Mouse (Mus musculus) embryonic facial prominence, embryonic 14.5 days (tissue): Measurements from ENCODE around the gene Gm21915. TPM values are rescaled to one million over a fixed set of nuclear protein-coding genes. Genes with fewer than 3 reads are reported as not detected.

Experiments used
- ATAC-seq: fragments of 200-750 bp; cut with Nextera tagmentation; 2 replicates; pipeline ENCODE4 v1.8.0; 2017; ENCODE audit warnings: low read depth, moderate number of reproducible peaks, moderate TSS enrichment
- DNase-seq: peaks from one replicate; pipeline ENCODE4 v3.0.0-alpha.2; 2015; ENCODE audit warnings: low spot score
- H3K27ac ChIP-seq: fragments of 300-500 bp; sonication (generic); replicated peaks from 2 replicates; pipeline ENCODE4 v1.5.1; 2014; ENCODE audit warnings: low read depth, mild to moderate bottlenecking, low read length, moderate library complexity
- H3K27me3 ChIP-seq: fragments of 300-500 bp; sonication (generic); replicated peaks from 2 replicates; pipeline ENCODE4 v1.6.1; 2014; ENCODE audit warnings: low read length; ENCODE audit not compliant: control insufficient read depth, insufficient read depth
- H3K36me3 ChIP-seq: fragments of 300-500 bp; sonication (generic); 2 replicates; pipeline ENCODE4 v1.6.1; 2014; ENCODE audit warnings: low read length, mixed read lengths; ENCODE audit not compliant: control insufficient read depth, insufficient read depth
- H3K4me1 ChIP-seq: fragments of 300-500 bp; sonication (generic); 2 replicates; pipeline ENCODE4 v1.6.1; 2014; ENCODE audit warnings: antibody characterized with exemption, low read length; ENCODE audit not compliant: control insufficient read depth, insufficient read depth
- H3K4me2 ChIP-seq: fragments of 300-500 bp; sonication (generic); 2 replicates; pipeline ENCODE4 v1.6.1; 2014; ENCODE audit warnings: low read depth, mild to moderate bottlenecking, low read length, moderate library complexity, mixed read lengths
- H3K4me3 ChIP-seq: fragments of 300-500 bp; sonication (generic); 2 replicates; pipeline ENCODE4 v1.5.1; 2014; ENCODE audit warnings: low read depth, mild to moderate bottlenecking, low read length
- H3K9ac ChIP-seq: fragments of 300-500 bp; sonication (generic); 2 replicates; pipeline ENCODE4 v1.6.1; 2014; ENCODE audit warnings: low read depth, mild to moderate bottlenecking, low read length, moderate library complexity, mixed read lengths
- H3K9me3 ChIP-seq: fragments of 300-500 bp; sonication (generic); 2 replicates; pipeline ENCODE4 v1.6.1; 2016; ENCODE audit warnings: low read length; ENCODE audit not compliant: control insufficient read depth
- WGBS: fragments of 180-500 bp; shearing (Covaris S2); extraction: QIAGEN DNeasy Blood & Tissue Kit; methylation state at CpG from one replicate; pipeline ENCODE4 v1.1.7; 2014; 5-methylcytosine and 5-hydroxymethylcytosine counted together
- polyA plus RNA-seq: library from polyadenylated mRNA; unstranded; fragments of >200 nt; fragmentation: Nextera tagmentation; extraction: Ambion mirVana; gene quantifications from 2 replicates; pipeline ENCODE4 v1.2.1, GENCODE M21; 2014

Gm21915 gene
- polyA plus RNA-seq, 1 experiment from 2014 or later = not detected

DNA sequence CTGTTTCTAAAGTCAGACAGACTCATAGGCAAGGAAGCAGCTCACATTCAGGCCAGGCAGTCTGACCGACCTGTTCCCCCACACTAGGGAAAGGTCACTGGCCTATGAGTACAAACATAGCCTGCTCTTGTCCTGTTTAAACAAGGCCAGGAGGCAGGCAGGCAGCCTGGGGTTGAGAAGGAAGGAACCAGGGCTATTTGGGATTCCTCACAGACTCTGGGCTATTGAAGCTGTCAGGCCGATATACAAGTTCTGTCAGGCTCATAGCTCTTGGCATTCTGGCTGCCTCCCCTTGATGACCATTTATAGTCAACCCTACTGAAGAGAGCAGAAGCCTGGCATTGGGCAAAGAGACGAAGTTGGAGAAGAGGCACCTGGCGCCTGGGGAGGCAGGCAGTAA lies 41.2 kb downstream of the Gm21915 start:
- H3K36me3 ChIP-seq = no peaks in the 10 kb centered on the region
- no peak for DNase-seq
- H3K4me1 ChIP-seq = peaks cover 17% of the 10 kb centered on the region; the same call in 1 of the 2 replicates
- H3K9ac ChIP-seq = no peak overlapping the region
- H3K9me3 ChIP-seq = no peaks in the 10 kb centered on the region
- no peak overlapping the region for H3K4me2 ChIP-seq
- H3K4me3 ChIP-seq = no peak overlapping the region
- WGBS = 63% methylated on average over 4 of the region's 4 CpGs
- ATAC-seq = no peak
- H3K27ac ChIP-seq = no peak overlapping the region
- H3K27me3 ChIP-seq = no peaks in the 10 kb centered on the region

DNA sequence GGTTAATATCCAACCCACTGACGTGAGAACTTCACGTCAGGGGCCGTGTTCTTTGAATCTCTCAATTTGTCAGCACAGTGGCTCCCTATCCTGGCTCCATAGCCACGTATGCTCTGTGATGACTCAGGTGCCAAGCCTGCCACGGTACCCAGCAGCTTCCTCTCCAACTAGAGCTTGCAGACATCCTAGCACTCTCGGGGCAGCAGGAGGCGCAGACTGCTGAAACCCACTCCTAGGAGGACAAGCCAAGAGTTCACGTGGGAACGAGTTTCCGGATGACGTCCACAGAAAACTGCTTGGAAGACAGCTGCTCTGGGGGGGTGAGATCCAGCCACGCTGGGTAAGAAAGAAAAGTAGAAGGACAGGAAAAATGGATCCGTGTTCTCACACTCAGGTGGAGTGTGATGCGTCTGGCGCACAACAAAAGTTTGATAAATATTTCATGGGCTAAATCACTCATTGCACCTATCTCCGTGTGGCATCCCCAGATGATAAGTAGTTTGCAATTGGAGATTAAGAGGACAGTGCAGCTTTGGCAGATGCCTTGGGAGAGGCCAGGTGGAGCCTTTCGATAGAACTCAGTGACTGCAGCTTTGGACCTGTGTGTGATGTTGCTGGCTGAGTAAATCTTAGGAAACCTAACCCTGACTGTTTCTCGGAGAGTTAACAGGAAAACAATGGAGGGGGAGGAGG lies 46.9 kb downstream of the Gm21915 start:
- 44% methylated on average over 18 of the region's 18 CpGs for WGBS

DNA sequence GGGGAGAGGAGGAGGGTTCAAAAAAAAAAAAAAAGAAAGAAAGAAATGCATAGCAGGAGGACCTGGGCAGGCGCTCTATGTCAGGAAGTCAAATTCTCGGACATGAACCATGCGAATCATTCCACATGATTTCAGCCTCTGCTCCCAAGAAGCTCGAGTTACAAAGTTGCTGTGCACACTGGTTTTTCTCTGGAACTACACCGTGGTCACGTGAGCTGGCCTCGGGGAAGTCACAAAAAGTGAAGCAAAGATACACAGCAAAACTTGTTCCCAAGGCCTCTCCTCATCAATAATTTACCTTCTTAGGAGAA lies 47.4 kb downstream of the Gm21915 start:
- WGBS = 10% methylated on average over 7 of the region's 7 CpGs
- Histone ChIP-seq H3K36me3 (no peaks in the 10 kb centered on the region), H3K27ac (peak overlapping the region; percentile 4; the same call in 1 of the 2 replicates), H3K4me3 (no peak overlapping the region), H3K4me2 (no peak overlapping the region), H3K9ac (no peak overlapping the region), H3K4me1 (peaks cover 10% of the 10 kb centered on the region), H3K27me3 (no peaks in the 10 kb centered on the region), H3K9me3 (no peaks in the 10 kb centered on the region)
- peak; percentile 51 for ATAC-seq
- DNase-seq = peak; percentile 79

More for the DNA sequence above, 46.9 kb downstream of the Gm21915 start:
- H3K9me3 ChIP-seq = no peaks in the 10 kb centered on the region
- no peak overlapping the region for H3K4me3 ChIP-seq
- peak overlapping the region; percentile 4; the same call in 1 of the 2 replicates for H3K27ac ChIP-seq
- H3K4me2 ChIP-seq = no peak overlapping the region
- DNase-seq (peak; percentile 52), ATAC-seq (peak; percentile 46; the same call in 1 of the 2 replicates)
- no peaks in the 10 kb centered on the region for H3K36me3 ChIP-seq
- H3K9ac ChIP-seq = no peak overlapping the region
- H3K4me1 ChIP-seq = peaks cover 10% of the 10 kb centered on the region
- H3K27me3 ChIP-seq = no peaks in the 10 kb centered on the region

Other genes starting within 250 kb of the Gm21915 start
- 5.5 and 7.1 TPM in 2 replicates for gene Gramd1b, start 139.2 kb upstream of the Gm21915 start, polyA plus RNA-seq
- gene Clmp, start 15.3 kb downstream of the Gm21915 start, polyA plus RNA-seq = 51.2 and 58.4 TPM in 2 replicates
- gene Hspa8, start 130.4 kb downstream of the Gm21915 start, polyA plus RNA-seq = 2,298 and 2,577 TPM in 2 replicates
- not detected in 2 replicates for gene Bsx, start 203.5 kb downstream of the Gm21915 start, polyA plus RNA-seq